Mouse (Mus musculus) liver, embryonic 14.5 days (tissue): Measurements from ENCODE around the gene Itsn2.

Source experiments
- CTCF ChIP-seq: IDR thresholded peaks from 2 replicates; pipeline ENCODE4 v1.5.1; 2016; ENCODE audit warnings: antibody characterized with exemption, low read depth, control low read depth
- EP300 ChIP-seq: IDR thresholded peaks from 2 replicates; pipeline ENCODE4 v1.6.1; 2016; ENCODE audit warnings: antibody characterized with exemption, low read depth

- TF ChIP-seq CTCF, result no peak
- TF ChIP-seq EP300, result peak; percentile 60; the same call in 1 of the 2 replicates
Observed at GRCm38 (mm10) chr12:4715606-4716005, 123.2 kb downstream of the Itsn2 start.
